ENCODE assay signal across 21 mouse cellular contexts in genomic region chr1:180542712-180543371, GRCm38 (mm10). TPM values are rescaled to one million over a fixed set of nuclear protein-coding genes. Genes with fewer than 3 reads are reported as not detected.
"Had no signal": no experiment of that assay in that cellular context is flagged by ENCODE, and none has a peak within 500 bp of the region (broad histone marks: within the 10 kb centered on the region; RNA-seq: fewer than 3 reads in every experiment).

No protein-coding gene starts in this region.

- H3K9ac ChIP-seq: liver, embryonic 14.5 days; lung, embryonic 15.5 days; neural tube, embryonic 12.5 days; neural tube, embryonic 15.5 days had no signal

- H3K27ac ChIP-seq: liver, embryonic 14.5 days; lung, embryonic 15.5 days; neural tube, embryonic 12.5 days had no signal

- H3K9me3 ChIP-seq: lung, embryonic 15.5 days; neural tube, embryonic 12.5 days; neural tube, embryonic 15.5 days had no signal

- DNase-seq: kidney, adult 11 months; kidney, adult 9 months; kidney, postnatal 14 days; kidney, postnatal 4 days; layer of hippocampus, adult 9-11 months; lung, adult 18-20 months; lung, postnatal 10 days; lung, postnatal 36 days; midbrain, embryonic 14.5 days; right cerebral cortex, adult 18-20 months; right cerebral cortex, postnatal 14 days; right cerebral cortex, postnatal 4 days; thymus, adult 18-20 months; thymus, postnatal 36 days had no signal

- H3K36me3 ChIP-seq: lung, embryonic 15.5 days; neural tube, embryonic 12.5 days; neural tube, embryonic 15.5 days had no signal

- H3K4me2 ChIP-seq: lung, embryonic 15.5 days; midbrain, embryonic 11.5 days; neural tube, embryonic 12.5 days; neural tube, embryonic 15.5 days had no signal

- H3K4me3 ChIP-seq: left cerebral cortex, adult 2 months; lung, embryonic 15.5 days; neural tube, embryonic 12.5 days; neural tube, embryonic 15.5 days had no signal

- H3K27me3 ChIP-seq: lung, embryonic 15.5 days; neural tube, embryonic 12.5 days; neural tube, embryonic 15.5 days had no signal

RNA-seq across cellular contexts. Expression of gene Stum, which starts 59.5 kb away (rescaled TPM):
- total RNA-seq: megakaryocyte-erythroid progenitor cell, adult 5-6 weeks had no signal
